Mouse (Mus musculus) lung, adult 18-20 months (tissue): ENCODE results near the gene Zzef1.

Source experiments
- DNase-seq, 2 experiments: peaks; one replicate each; pipeline ENCODE4 v3.0.0; 2022; ENCODE audit warnings: mixed read lengths in 2 of 2

Zzef1 gene

DNA sequence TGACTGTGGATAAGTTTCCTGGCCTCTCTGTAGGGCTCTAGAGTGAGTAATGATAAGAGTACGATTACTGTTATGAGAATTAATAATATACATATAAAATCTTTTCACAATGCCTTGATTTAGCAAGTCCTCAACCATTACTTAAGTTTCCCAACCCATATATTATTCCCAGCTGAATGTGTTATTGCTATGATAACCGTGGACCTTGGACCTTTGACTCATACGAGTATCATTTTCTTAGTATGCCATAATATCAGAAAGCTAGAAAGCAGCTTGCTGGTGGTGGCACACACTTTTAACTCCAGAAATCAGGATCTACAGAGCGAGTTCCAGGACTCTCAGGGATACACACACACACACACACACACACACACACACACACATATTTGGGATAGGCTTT is 12.0 kb downstream of the Zzef1 start:
- DNase-seq: peak in 1 of 2 experiments; percentile 14

DNA sequence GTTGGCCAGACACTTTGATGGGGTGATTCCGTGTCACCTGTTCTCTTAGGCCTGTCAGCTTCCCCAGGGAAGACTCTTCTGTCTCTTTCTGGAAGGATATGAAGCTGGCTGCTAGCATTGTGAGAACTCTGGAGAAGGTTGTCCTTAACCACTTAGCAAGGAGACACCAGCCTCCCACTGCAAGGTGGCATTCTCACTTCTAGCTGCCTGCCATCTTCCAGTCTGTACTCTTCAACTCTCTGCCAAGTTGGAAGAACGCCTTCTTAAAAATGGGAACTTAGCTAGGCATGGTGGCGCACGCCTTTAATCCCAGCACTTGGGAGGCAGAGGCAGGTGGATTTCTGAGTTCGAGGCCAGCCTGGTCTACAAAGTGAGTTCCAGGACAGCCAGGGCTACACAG is 17.7 kb downstream of the Zzef1 start:
- no peak for DNase-seq

DNA sequence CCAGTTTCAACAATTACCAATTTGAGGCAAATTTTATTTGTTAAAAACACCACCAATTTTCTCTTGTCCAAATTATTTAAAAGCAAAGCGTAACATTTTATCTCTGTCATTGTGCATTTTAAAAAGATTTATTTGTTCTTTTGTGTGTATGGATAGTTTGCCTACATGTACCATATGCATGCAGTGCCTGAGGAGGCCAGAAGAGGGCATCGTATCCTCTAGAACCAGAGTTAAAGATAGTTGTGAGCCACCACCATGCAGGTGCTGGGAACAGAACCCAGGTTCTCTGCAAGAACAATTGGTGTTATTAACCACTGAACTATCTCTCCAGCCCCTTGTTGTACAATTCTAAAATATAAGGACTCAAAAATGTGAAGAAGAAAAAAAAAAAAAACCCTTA is 18.2 kb downstream of the Zzef1 start:
- DNase-seq: no peak

DNA sequence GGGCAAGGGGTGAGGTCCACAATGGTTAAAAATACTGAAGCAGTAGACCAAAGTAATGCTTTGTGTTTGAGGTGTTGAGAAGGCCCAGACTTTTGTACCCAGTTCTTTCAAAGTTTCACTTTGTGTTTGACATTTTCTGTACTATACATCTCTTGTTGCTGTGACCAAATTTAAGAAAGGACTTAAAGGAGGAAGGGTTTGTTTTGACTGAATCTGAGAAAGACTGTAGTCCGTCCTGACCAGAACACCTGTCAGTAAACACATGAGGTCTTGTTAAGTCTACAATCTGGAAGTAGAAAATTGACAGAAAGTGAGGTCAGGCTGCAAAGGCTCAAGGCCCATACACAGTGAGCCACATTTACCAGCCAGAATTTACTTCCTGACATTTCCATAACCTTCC is 20.8 kb downstream of the Zzef1 start:
- no peak for DNase-seq

DNA sequence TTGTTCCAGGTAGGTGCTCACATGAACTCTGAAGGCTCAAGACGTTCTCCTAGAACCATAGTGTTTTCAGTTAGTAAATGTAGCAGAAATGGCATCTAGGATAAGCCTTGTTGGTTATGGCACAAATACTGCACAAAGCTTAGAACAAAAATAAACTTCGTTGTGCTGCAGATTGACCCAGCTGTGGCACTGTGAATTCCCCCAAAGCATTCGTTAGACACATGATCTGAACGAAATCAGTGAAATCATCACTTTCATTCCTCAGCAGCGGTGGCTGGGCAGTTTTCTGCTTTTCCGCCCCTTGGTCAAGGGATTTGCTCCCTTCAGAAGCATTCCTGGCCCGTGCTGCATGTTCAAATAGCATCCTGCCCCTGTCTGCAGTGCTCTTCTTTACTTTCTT is 22.0 kb downstream of the Zzef1 start:
- DNase-seq: no peak

DNA sequence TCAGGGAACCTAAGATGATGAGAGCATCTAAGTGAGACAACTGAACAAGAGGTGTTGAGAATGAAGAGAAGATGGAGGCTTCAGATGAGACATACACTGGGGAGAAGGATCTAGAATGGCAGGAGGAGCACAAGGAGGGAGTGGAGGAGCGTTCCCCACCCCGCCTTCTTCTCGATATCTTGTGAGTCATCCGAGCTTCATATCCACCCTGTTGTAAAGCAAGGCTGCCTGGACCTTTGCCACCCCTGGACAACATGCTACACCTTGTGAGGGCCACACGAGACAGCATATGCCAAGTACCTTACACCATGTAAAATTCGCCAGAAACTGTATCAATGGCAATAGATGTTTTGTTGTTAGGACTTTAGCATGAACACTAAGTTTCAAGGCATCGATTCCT is 25.0 kb downstream of the Zzef1 start:
- no peak for DNase-seq

DNA sequence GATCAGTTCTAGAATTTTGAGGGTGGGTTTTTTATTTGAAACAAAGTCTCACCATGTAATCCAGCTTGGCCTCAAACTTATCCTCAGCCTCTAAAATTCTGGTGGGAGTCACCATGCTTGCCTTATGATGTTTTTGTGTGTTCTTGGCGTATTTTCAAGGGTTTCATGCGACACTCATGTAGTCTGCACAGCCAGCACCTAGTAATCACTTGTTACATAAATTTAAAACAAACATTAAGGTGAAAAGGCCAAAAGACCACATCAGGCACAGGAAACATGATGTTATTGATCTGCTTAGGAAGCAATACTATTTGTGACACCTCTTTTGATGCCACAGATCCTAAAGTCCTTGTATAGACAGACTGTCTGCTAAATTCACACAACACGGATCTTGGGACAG is 33.8 kb downstream of the Zzef1 start:
- no peak for DNase-seq

DNA sequence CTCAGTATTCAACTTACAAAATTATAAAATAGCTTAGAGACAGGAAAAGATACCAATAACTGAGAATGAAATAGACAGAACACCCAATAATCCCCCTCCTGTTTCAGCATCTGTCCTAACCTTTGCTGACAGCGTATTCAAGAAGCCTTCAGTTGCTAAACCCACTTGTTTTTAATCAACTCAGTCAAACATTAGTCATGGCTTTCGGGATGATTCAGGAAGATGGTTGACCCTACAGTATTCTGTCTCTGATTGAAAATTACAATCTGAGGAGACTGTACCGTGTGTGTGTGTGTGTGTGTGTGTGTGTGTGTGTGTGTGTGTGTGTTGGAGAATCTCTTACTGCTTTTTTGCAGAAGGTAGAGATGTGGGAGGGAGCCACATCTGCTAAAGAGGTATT is 46.7 kb downstream of the Zzef1 start:
- no peak for DNase-seq

DNA sequence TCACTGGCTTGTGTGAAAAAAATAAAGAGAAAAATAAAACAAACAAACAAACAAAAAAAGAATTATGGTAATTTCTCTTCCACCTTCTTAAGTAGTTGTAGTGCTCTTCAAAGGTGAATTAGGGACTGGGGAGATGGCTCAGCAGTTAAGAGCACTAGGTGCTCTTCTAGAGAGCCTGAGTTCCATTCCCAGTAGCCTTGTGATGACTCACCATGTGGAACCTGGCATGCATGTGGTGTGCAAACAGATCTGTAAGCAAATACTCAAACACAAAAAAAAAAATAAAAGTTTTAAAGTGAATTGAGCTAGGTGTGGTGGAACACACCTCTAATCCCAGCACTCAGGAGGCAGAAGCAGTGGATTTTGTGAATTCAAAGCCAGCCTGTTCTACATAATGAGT is 47.5 kb downstream of the Zzef1 start:
- peak; percentile 55 to 68 for DNase-seq

DNA sequence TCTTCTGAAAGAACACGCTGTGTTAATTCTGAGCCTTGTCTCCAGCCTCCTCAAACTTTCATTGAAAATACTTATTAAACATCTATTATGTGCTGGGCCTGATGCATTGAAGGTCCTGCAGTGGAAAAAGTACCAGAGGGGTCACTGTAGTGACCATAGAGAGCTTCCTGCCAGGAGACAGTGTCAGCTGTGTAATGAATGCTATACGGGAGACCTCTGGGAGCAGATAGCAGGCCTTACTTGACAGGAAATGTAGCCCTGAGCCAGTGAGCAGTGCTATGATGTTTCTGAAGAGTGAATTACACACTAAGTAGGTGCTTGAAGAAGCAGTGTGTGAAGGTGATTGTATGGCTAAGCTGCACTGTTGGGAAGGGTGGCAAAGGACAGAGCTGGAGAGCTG is 49.5 kb downstream of the Zzef1 start:
- no peak for DNase-seq

DNA sequence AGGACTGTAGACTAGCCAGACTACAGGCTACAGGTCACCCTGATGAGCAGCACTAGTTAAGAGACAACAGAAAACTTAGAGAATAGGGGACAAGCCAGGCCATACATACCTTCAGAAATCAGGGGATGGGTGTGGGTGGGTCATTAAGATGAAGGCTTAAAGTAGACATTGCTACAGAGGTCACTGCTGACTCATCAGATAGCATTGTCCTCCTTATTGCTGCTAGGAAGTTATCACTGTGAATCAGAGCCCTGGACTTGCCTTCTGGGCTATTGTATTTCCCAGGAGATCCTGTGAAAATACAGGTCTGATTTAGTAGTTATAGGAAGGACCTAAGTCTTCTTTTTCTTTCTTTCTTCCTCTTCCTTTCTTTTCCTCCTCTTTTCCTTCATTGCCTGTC is 50.7 kb downstream of the Zzef1 start:
- DNase-seq: no peak

DNA sequence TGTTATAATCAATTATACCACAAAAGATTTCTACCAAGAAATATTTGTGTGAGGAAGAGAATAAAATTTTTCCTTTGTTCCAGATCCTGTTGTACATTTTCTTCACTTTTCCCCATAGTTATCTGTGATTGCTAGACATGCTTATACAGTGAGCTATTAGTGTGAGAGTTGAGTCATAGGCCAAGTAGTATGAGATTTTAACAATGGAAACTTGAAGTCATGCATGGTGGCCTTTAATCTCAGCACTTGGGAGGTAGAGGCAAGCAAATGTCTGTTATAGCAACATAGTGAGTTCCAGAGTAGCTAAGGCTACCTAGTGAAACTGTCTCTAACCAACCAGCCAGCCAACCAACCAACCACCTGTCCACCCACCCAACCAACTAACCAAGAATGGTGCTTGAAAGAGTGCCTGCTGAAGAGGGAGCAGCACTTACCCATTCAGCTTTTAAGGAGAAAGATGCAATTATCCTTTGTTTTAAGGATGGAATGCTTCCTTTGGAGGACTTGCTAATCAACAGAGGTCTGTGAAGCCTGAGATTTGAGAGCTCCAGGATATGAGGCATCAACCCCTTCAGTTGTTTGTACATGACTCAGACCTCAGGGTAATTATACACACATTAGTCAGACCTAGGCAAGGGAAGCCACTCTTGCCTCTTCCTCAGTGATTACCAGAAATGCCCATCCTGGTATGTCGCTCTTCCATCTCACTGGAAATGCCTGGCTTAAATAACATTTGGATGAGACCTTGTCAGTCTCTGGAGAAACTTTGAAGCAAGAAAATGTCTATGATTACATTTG is 52.0 kb downstream of the Zzef1 start:
- DNase-seq: no peak

DNA sequence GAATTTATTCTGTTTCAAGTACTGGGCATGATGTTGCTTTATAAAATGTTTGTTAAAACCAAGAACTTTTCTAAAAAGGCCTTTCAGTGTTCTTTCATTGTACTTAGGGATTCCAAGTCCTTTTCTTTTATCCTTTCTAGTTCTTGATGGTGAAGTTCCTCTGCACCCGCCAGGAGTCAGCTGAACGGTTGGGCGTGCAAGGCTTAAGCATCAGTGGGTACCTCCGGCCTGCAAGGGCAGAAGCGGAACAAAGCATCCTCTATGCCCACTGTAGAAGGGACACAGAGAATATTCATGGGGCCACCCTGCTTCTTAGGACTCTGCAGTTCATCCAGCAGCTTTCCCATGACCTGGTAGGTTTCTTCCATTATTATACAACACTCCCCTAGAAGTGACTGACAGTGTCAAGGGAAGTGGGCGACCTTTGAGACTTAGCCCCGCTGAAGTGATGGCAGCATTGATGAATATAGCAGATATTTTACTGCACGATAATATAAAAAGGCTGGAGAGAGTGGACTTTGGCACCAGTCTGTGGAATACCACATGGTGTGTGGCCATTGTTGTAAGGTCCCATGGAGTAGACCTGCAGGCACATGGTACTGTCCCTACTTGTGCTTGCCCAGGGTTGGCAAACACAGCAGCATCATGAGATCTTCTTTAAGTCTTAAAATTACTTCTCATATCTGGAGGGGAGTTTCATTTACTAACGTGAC is 54.5 kb downstream of the Zzef1 start:
- DNase-seq: no peak

DNA sequence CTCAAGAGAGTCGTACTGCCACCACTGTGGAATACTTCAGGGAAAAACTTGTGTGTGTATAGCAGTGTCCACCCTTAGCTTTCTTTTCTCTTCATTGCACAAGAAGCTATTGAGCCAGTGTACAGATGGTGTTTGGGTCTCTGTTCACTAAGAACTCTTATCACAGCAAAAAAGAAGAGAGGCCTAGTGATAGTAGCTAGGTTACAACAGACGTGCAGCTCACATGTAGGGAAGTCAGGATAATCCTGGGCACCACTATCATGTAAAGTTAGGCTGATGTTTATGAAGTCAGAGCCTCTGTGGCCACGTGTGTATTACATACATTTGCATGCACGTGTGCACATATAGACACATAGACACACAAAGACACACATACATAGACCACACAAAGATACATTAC is 55.2 kb downstream of the Zzef1 start:
- DNase-seq: no peak

DNA sequence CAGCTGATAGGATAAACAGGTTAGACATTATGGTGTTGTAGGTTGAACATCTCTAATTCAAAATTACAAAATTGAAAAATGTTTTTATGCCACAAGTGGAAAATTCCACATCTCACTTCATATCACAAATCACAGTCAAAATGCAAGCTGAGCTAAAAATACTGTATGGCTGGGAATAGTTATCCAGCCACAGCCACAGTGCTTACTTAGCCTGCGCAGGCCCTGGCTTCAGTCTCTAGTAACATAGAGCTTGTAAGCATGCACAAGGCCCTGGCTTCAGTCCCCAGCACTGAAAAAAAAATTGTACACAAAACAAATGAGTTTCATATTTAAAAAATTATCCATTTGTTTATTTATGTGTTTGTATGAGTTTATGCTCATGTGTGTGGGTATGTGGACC is 56.1 kb downstream of the Zzef1 start:
- no peak for DNase-seq

DNA sequence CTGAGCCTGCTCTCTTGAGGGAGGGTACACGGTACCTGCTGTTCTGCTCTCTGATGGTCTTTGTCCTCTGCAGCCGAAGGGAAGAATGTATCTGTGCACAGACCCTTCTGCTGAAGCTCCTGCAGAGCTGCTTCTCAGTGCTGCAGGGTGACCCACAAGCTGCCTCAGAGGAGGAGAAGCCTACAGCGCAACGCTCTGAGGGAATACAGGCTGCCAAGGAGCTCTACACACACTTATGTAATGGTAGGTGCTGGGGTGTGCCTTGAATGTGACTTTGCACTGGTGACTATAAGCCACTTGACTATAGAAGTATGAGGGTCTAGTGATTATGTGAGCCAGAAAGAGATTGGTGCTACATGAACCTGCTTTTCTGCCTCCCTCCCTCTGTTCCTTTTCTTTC is 57.1 kb downstream of the Zzef1 start:
- no peak for DNase-seq

DNA sequence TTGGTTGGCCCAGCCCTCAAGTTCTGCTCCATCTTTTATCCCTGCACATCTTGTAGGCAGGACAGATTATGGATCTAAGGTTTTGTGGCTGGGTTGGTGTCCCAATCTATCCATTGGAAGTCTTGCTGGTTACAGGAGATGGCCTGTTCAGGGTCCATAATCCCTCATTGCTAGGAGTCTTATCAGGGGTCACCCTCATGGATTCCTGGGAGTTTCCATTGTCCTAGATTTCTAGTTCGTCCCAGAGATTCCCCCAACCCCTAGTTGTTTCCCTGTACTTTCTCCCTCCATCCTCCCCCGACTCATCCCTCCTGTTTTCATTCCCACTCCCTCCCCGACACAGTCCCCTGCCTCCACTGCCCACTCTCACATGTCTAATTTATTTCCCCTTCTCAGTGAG is 58.2 kb downstream of the Zzef1 start:
- no peak for DNase-seq

DNA sequence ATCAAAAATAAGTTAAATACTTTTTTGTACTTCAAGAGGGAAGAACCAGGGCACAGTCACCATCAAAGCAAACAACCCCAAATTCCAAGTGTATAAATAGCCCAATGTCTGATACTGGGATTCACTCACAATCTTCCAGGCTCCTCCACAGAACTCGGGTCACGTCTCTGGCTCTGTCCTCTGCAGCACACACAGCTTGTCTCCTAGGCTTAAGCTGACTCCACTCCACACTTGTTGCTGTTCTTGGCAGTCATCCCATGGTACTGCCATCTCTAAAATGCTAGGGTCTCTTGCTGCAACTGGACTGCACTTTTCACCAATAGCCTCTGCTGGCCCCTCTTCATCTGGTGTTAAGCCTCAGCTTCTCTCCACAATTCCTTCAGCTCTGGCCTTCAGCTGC is 60.7 kb downstream of the Zzef1 start:
- DNase-seq: no peak

DNA sequence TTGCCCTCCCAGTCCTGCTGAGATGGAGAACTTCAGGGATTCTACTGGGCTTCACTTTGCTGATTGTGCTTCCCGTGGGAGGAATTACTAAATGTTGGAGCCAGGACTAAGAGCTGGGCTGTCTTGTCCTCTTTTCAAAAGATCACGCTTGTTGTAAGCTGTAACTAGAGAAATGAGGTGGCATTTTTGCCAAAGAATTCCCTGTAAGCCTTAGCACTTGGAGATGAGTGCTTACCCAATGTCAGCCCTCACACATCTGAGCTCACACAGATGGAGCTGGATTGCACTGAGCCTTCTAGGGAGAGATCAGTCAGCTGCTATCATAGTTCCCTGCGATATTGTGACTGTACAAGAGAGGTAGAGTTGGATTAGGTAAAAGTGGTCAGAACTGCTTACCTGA is 65.2 kb downstream of the Zzef1 start:
- DNase-seq: no peak

DNA sequence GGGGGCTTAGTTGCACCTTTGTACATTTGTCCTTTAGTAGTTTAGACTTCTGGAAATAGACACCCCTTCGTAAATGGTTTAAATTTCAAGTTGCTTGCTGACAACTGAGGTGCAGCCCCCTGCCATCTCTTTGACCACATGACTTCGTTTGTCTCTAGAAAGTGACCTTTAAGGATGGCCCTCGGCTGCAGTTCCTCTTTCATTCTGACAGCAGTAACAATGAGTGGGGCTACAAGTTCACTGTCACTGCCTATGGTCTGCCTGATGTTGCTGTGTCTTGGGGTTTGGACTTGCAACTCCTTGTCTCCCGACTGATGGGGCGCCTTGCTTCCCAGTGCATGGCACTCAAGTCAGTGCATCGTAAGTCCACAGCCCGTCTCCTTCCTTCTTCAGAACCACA is 70.4 kb downstream of the Zzef1 start:
- no peak for DNase-seq

DNA sequence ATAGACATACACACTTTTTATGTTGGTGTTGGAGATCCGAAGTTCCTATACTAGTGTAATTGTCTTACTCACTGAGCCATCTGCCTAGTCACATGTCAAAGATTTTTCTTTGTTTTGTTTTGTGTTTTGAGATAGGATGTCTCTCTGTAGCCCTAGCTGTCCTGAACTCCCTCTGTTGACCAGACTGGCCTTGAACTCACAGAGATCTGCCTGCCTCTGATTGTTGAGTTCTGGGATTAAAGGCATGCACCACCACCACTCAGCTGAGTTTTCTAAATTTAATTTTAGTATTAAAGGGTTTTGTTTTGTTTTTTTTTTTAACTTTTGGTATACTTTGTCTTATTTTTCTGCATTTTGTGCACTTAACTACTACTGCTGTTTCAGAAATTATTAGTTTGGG is 76.0 kb downstream of the Zzef1 start:
- no peak for DNase-seq

DNA sequence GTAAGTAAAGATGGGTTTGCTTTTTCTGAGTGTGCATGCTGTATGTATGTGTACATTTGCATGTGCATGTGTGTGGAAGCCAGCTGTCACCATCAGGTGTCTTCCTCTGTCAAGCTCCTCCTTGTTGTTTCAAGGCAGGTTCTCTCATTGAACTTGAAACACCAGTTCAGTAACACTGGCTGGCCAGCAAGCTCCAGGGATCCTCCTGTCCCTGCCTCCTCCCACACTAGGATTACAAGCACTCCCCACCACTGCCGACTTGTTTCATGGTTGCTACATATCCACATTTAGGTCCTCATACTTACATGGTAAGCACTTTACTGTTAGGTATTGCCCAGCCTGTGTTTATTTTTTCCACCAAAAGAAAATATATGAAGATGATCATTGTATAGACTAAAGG is 96.6 kb downstream of the Zzef1 start:
- no peak for DNase-seq

DNA sequence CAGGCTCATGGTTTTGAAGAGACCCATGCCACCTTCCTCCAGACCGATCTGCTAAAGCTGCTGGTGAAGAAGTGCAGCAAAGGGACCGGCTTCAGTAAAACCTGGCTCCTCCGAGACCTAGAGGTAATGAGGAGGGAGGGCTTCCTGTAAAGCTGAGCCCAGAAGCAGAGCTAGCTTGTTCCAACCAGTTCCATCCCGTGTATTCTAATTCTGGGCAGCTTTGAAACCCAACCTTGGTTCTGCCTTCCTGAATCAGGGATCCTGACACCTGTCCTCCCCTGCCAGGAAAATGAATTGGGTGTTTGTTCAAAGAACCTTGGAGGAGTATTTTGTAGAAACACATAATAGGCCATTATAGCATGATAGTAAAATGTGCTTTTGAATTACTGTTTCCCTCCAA is 112.4 kb downstream of the Zzef1 start:
- DNase-seq: no peak

DNA sequence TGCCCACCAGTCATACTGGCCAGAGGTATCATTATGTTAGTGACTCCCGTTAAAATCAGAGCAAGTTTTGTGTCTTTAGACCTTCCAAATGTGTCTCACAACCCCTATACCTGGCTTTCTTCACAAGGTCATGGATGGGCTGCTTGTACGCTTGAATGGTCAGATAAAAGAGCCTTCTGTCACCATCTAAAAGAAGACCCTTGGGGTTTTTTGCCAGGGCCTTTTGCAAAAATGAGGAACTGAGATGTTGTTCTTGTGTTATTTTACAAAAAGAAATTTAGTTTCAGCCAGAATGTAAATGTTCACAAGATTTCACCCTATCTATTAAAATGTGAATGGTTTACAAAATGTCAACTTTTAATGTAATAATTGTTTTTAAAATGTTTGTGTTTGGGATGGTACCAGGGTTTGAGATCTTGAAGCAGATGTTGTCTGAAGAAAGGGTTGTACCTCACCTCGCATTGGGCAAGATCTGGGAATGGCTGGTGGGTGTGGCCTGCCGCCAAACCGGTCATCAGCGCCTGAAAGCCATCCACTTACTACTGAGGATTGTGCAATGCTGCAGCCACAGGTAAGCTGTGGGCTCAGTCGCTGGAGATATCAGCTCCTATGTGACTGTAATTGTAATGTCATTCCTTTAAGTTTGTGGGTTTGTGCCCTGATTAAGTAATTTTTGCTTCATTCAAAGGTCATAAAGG is 121.4 kb downstream of the Zzef1 start:
- DNase-seq: peak; percentile 73 to 80
